Mouse (Mus musculus): ENCODE data around the gene Olfr652. TPM values are rescaled to one million over a fixed set of nuclear protein-coding genes. Genes with fewer than 3 reads are reported as not detected.

The Olfr652 gene
- polyA plus RNA-seq, 1 experiment, result not detected

- Histone ChIP-seq H3K4me3 (ENCODE audit: insufficient read depth, low read length) (no peak overlapping the region), H3K27ac (ENCODE audit: insufficient read depth, low read depth, low read length) (no peak overlapping the region), H3K4me1 (ENCODE audit: control insufficient read depth, insufficient read depth, low read length) (no peaks in the 10 kb centered on the region)
- no peak for TF ChIP-seq CTCF (IDR thresholded peaks at IDR 0.05; ENCODE audit: low read depth, low read length)
- TF ChIP-seq POLR2A (IDR thresholded peaks at IDR 0.05; ENCODE audit: borderline replicate concordance, low read depth, low read length), result no peak
These were observed 44.0 kb downstream of the Olfr652 start for GRCm38 (mm10) chr7:104604727-104605126.

- Histone ChIP-seq H3K27ac (ENCODE audit: insufficient read depth, low read depth, low read length) (no peak within 1 kb of the TSS), H3K4me1 (ENCODE audit: control insufficient read depth, insufficient read depth, low read length) (no peaks in the 10 kb centered on the region), H3K4me3 (ENCODE audit: insufficient read depth, low read length) (no peak within 1 kb of the TSS)
- TF ChIP-seq CTCF (IDR thresholded peaks at IDR 0.05; ENCODE audit: low read depth, low read length) (no peak), POLR2A (IDR thresholded peaks at IDR 0.05; ENCODE audit: borderline replicate concordance, low read depth, low read length) (no peak)
These were observed 53.0 kb downstream of the Olfr652 start, which contains the start of gene Olfr656 for GRCm38 (mm10) chr7:104613655-104614054. TSS of gene Olfr656 (plus strand) at chr7:104613955.

Other genes starting within 250 kb of the Olfr652 start
- gene Trim12a, start 245.4 kb upstream of the Olfr652 start, polyA plus RNA-seq (2012; ENCODE audit: insufficient read depth, insufficient read length, missing spikeins), result 70.6 and 78.1 TPM in 2 replicates
- 2.5 TPM in 1 of 2 replicates, not detected in the other for gene Trim34b, start 231.4 kb upstream of the Olfr652 start, polyA plus RNA-seq (2012; ENCODE audit: insufficient read depth, insufficient read length, missing spikeins)
- 29.4 and 30.3 TPM in 2 replicates for gene Trim12c, start 207.5 kb upstream of the Olfr652 start, polyA plus RNA-seq (2012; ENCODE audit: insufficient read depth, insufficient read length, missing spikeins)
- 3.0 and 3.3 TPM in 2 replicates for gene Trim30b, start 191.0 kb upstream of the Olfr652 start, polyA plus RNA-seq (2012; ENCODE audit: insufficient read depth, insufficient read length, missing spikeins)
- 7.6 and 9.4 TPM in 2 replicates for gene Trim30c, start 160.1 kb upstream of the Olfr652 start, polyA plus RNA-seq (2012; ENCODE audit: insufficient read depth, insufficient read length, missing spikeins)
- 145 and 153 TPM in 2 replicates for gene Trim30a, start 95.7 kb upstream of the Olfr652 start, polyA plus RNA-seq (2012; ENCODE audit: insufficient read depth, insufficient read length, missing spikeins)
- gene Trim30d, start 53.1 kb upstream of the Olfr652 start, polyA plus RNA-seq (2012; ENCODE audit: insufficient read depth, insufficient read length, missing spikeins), result 51.7 and 57.7 TPM in 2 replicates
- gene Olfr651, start 10.8 kb upstream of the Olfr652 start, polyA plus RNA-seq (2012; ENCODE audit: insufficient read depth, insufficient read length, missing spikeins), result not detected in 2 replicates
- gene Olfr653, start 16.4 kb downstream of the Olfr652 start, polyA plus RNA-seq (2012; ENCODE audit: insufficient read depth, insufficient read length, missing spikeins), result not detected in 2 replicates
- gene Olfr654, start 26.1 kb downstream of the Olfr652 start, polyA plus RNA-seq (2012; ENCODE audit: insufficient read depth, insufficient read length, missing spikeins), result not detected in 2 replicates
- gene Olfr655, start 40.9 kb downstream of the Olfr652 start, polyA plus RNA-seq (2012; ENCODE audit: insufficient read depth, insufficient read length, missing spikeins), result not detected in 2 replicates
- not detected in 2 replicates for gene Olfr656, start 53.1 kb downstream of the Olfr652 start, polyA plus RNA-seq (2012; ENCODE audit: insufficient read depth, insufficient read length, missing spikeins)
- gene Olfr657, start 63.9 kb downstream of the Olfr652 start, polyA plus RNA-seq (2012; ENCODE audit: insufficient read depth, insufficient read length, missing spikeins), result not detected in 2 replicates
- gene Olfr658, start 86.4 kb downstream of the Olfr652 start, polyA plus RNA-seq (2012; ENCODE audit: insufficient read depth, insufficient read length, missing spikeins), result not detected in 2 replicates
- gene Olfr659, start 105.9 kb downstream of the Olfr652 start, polyA plus RNA-seq (2012; ENCODE audit: insufficient read depth, insufficient read length, missing spikeins), result not detected in 2 replicates
- not detected in 2 replicates for gene Olfr661, start 125.6 kb downstream of the Olfr652 start, polyA plus RNA-seq (2012; ENCODE audit: insufficient read depth, insufficient read length, missing spikeins)
- not detected in 2 replicates for gene Usp17le, start 216.6 kb downstream of the Olfr652 start, polyA plus RNA-seq (2012; ENCODE audit: insufficient read depth, insufficient read length, missing spikeins)

Data from bone marrow macrophage, adult 2 months (primary cell).